In the genomic region with DNA sequence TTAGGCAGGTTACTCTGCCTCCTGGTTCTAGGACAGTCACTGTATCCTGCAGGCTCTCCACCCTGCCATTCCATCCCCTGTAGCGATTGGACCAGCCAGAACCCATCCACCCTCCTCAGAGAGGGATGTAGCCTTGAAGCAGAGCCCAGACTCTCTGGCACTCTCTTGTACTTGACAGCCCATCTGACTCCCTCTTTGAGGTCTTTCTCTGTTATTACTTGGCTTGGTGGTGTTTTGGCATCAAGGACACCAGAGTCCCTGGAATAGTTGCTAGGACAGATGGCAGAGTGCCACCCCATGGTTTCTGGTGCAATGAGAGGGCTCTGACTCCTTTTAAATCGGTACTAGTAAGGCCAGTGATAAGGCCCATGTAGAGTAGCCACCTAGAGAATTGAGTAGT, we compare ENCODE assay signal across 10 mouse cellular contexts. TPM values are rescaled to one million over a fixed set of nuclear protein-coding genes. Genes with fewer than 3 reads are reported as not detected.
DNase-seq lines count a peak whose midpoint lies in the region; ATAC-seq and TF ChIP-seq lines count a peak whose summit lies in the region.
"Had no signal": no experiment of that assay in that cellular context is flagged by ENCODE, and none has a peak within 500 bp of the region (broad histone marks: within the 10 kb centered on the region; RNA-seq: fewer than 3 reads in every experiment).

No protein-coding gene starts in this region.

- TF ChIP-seq CTCF in left cerebral cortex, adult 2 months (IDR thresholded peaks at IDR 0.05): no peak

- DNase-seq in forebrain, embryonic 10.5 days (ENCODE audit: extremely low spot score, low spot score): no peak
- peak; percentile 91 for DNase-seq in left cerebral cortex, postnatal 4 days
- DNase-seq in left cerebral cortex, adult 2 months (ENCODE audit: extremely low spot score in 1 of 2, low spot score in 2 of 2): no peak
- DNase-seq in cerebellum, adult 11 months: peak; percentile 62
- peak; percentile 23 to 40 for DNase-seq in layer of hippocampus, postnatal 36 days
- no peak for DNase-seq in urinary bladder, postnatal 25 days (ENCODE audit: low spot score)
- no peak for DNase-seq in embryo, embryonic 10.5 days (ENCODE audit: low spot score)

- H3K9me3 ChIP-seq in forebrain, embryonic 16.5 days (ENCODE audit: control insufficient read depth, low read length): no peaks in the 10 kb centered on the region
- H3K9me3 ChIP-seq in forebrain, embryonic 10.5 days: peaks cover 13% of the 10 kb centered on the region

- intact Hi-C loops in left cerebral cortex, postnatal 4 days (cut with DNase I): no loop called here
- intact Hi-C loops in left cerebral cortex, adult 2 months (cut with DNase I): no loop called here

- H3K4me1 ChIP-seq in forebrain, embryonic 16.5 days (replicated peaks; ENCODE audit: control insufficient read depth, insufficient read depth, low read length): 0 out of 2 replicates have a peak, but pooled peaks cover 3% of the 10 kb centered on the region
- no peaks in the 10 kb centered on the region for H3K4me1 ChIP-seq in forebrain, embryonic 10.5 days

- H3K36me3 ChIP-seq in forebrain, embryonic 16.5 days (ENCODE audit: control insufficient read depth, insufficient read depth): peaks cover 24% of the 10 kb centered on the region
- peaks cover 96% of the 10 kb centered on the region for H3K36me3 ChIP-seq in forebrain, embryonic 10.5 days (replicated peaks)

- H3K9ac ChIP-seq in forebrain, embryonic 16.5 days (replicated peaks; ENCODE audit: low read depth, low read length): no peak overlapping the region

- no peak overlapping the region for H3K4me2 ChIP-seq in forebrain, embryonic 16.5 days (ENCODE audit: low read length)

- ATAC-seq in forebrain, embryonic 16.5 days: peak; percentile 74
- ATAC-seq: Patski had no signal

- 70% methylated on average over 2 of the region's 2 CpGs for WGBS in forebrain, embryonic 16.5 days
- WGBS in forebrain, embryonic 10.5 days: 94% methylated on average over 2 of the region's 2 CpGs

- H3K4me3 ChIP-seq in forebrain, embryonic 16.5 days (replicated peaks; ENCODE audit: low read length): no peak overlapping the region
- no peak overlapping the region for H3K4me3 ChIP-seq in forebrain, embryonic 10.5 days
- H3K4me3 ChIP-seq in left cerebral cortex, adult 2 months: no peak overlapping the region
- H3K4me3 ChIP-seq: limb, embryonic 10.5 days had no signal

- H3K27me3 ChIP-seq in forebrain, embryonic 16.5 days (replicated peaks; ENCODE audit: control insufficient read depth, insufficient read depth, low read length): no peaks in the 10 kb centered on the region
- no peaks in the 10 kb centered on the region for H3K27me3 ChIP-seq in forebrain, embryonic 10.5 days (ENCODE audit: poor library complexity, severe bottlenecking)
- H3K27me3 ChIP-seq: Patski had no signal

- no peak overlapping the region for H3K27ac ChIP-seq in forebrain, embryonic 16.5 days (ENCODE audit: low read length)
- no peak overlapping the region for H3K27ac ChIP-seq in forebrain, embryonic 10.5 days
- H3K27ac ChIP-seq in left cerebral cortex, adult 2 months: no peak overlapping the region

RNA-seq across cellular contexts. Expression of gene Wdr86, which starts 17.3 kb away (rescaled TPM):
- 4.7 and 5.1 TPM in 2 replicates for polyA plus RNA-seq in forebrain, embryonic 16.5 days (2015; fragmentation: Nextera tagmentation; extraction: Ambion mirVana)
- polyA plus RNA-seq in forebrain, embryonic 10.5 days (2016; fragmentation: Nextera tagmentation; extraction: Ambion mirVana): 22.5 and 24.5 TPM in 2 replicates
- total RNA-seq in left cerebral cortex, postnatal 4 days (2021): 1 to 10 TPM; 2.6 to 3.3 TPM
- under 1 TPM; 0.37 to 0.86 TPM for total RNA-seq in left cerebral cortex, adult 2 months (2021)
- 1 to 10 TPM in 1 of 2 experiments, under 1 TPM in 1; 0.22 to 1.5 TPM for total RNA-seq in layer of hippocampus, postnatal 36 days (2021)
- polyA plus RNA-seq: Patski had no signal

RNA-seq across cellular contexts. Expression of gene Nub1, which starts 27.9 kb away (rescaled TPM):
- polyA plus RNA-seq in forebrain, embryonic 16.5 days (2015; fragmentation: Nextera tagmentation; extraction: Ambion mirVana): 70.0 and 71.2 TPM in 2 replicates
- polyA plus RNA-seq in forebrain, embryonic 10.5 days (2016; fragmentation: Nextera tagmentation; extraction: Ambion mirVana): 26.1 and 27.0 TPM in 2 replicates
- total RNA-seq in left cerebral cortex, postnatal 4 days (2021): 10 to 100 TPM; 75.3 to 76.6 TPM
- 10 to 100 TPM; 74.2 to 77.3 TPM for total RNA-seq in left cerebral cortex, adult 2 months (2021)
- total RNA-seq in layer of hippocampus, postnatal 36 days (2021): 10 to 100 TPM; 63.3 to 65.9 TPM

RNA-seq across cellular contexts. Expression of gene Crygn, which starts 44.6 kb away (rescaled TPM):
- polyA plus RNA-seq in forebrain, embryonic 16.5 days (2015; fragmentation: Nextera tagmentation; extraction: Ambion mirVana): 2.5 TPM in 1 of 2 replicates, not detected in the other
- polyA plus RNA-seq in forebrain, embryonic 10.5 days (2016; fragmentation: Nextera tagmentation; extraction: Ambion mirVana): 0.72 and 0.81 TPM in 2 replicates
- 1 to 10 TPM in 1 of 2 experiments, not detected in 1; 3.9 TPM for total RNA-seq in left cerebral cortex, postnatal 4 days (2021)
- 1 to 10 TPM in 1 of 2 experiments, not detected in 1; 2.0 TPM for total RNA-seq in left cerebral cortex, adult 2 months (2021)
- under 1 TPM; 0.53 to 0.95 TPM for total RNA-seq in layer of hippocampus, postnatal 36 days (2021)
- polyA plus RNA-seq: Patski had no signal

Comparison
In these comparisons a context has a peak if more than half of its experiments do, and no peak if none do; other contexts are left out.
1. DNase-seq: peak in left cerebral cortex, postnatal 4 days (single experiment), cerebellum, adult 11 months (single experiment) and layer of hippocampus, postnatal 36 days (2 of 2); none in forebrain, embryonic 10.5 days (single experiment), left cerebral cortex, adult 2 months (0 of 2), urinary bladder, postnatal 25 days (single experiment) and embryo, embryonic 10.5 days (single experiment).